Mouse (Mus musculus) stomach, postnatal 0 days (tissue): ENCODE data around the gene D17Wsu92e.

Source experiments
- CTCF ChIP-seq: IDR thresholded peaks from 2 replicates; pipeline ENCODE4 v1.5.1; 2016; ENCODE audit warnings: antibody characterized with exemption, low read depth, mild to moderate bottlenecking, moderate library complexity
- EP300 ChIP-seq: optimal IDR thresholded peaks from 2 replicates; pipeline ENCODE3; 2016; ENCODE audit warnings: antibody characterized with exemption

DNA sequence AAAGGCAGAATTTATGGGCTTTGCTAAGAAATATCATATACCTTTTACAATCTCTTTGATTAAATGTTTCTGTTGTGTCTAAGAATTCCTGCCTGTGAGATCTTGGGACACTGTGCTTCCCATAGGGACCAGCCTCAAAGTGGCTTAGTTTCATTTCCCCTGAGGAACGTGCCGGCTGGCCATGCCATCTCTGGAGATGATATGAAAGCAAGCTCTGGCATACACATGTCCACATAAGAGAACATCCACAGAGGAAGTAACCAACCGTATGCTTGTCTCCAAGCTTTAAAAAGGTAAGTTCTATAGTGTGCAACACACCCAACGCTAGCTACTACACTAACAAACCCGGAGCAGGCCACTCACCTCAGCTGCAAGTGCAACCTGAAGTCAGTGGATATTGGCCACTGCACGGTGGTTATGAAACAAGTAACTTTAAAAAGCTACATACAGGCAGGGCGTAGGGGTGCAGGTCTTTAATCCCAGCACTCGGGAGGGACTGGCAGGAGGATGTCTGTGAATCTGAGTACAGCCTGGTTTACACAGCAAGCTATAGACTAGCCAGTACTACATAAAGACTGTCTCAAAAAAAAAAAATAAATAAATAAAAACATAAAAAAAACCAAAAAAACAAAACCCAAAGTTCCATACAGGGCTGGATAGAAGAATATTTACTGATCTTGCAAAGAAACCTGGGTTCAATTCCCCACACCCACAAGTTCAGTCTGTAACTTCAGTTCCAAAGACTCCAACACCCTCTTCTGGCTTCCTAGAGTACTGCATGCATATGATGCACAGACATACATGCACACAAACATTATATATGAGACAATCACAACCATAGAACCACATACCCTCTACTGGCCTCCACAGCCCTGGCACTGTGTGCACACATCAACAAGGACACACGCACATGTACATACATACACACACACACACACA is 19.5 kb downstream of the D17Wsu92e start:
- TF ChIP-seq EP300 (no peak), CTCF (peak; percentile 60)
